Mouse (Mus musculus) erythroblast, embryonic 14.5 days (primary cell): Measurements from ENCODE around the gene Cfap97d1. TPM values are rescaled to one million over a fixed set of nuclear protein-coding genes. Genes with fewer than 3 reads are reported as not detected.

Experiments used
- H3K27me3 ChIP-seq: 2 replicates; pipeline ENCODE4 v1.6.1; 2012; ENCODE audit warnings: inconsistent platforms; ENCODE audit not compliant: control insufficient read depth
- H3K36me3 ChIP-seq: 2 replicates; pipeline ENCODE4 v1.6.1; 2012; ENCODE audit warnings: mild to moderate bottlenecking, inconsistent platforms; ENCODE audit not compliant: control insufficient read depth
- H3K4me1 ChIP-seq: 2 replicates; pipeline ENCODE4 v1.6.1; 2012; ENCODE audit warnings: inconsistent platforms; ENCODE audit not compliant: control insufficient read depth
- H3K4me3 ChIP-seq: replicated peaks from 2 replicates; pipeline ENCODE3; 2012; ENCODE audit warnings: moderate library complexity, mild to moderate bottlenecking, inconsistent platforms
- H3K9me3 ChIP-seq: 2 replicates; pipeline ENCODE4 v1.6.1; 2012; ENCODE audit warnings: low read length, inconsistent platforms, mixed read lengths; ENCODE audit not compliant: control insufficient read depth
- GATA1 ChIP-seq: IDR thresholded peaks from 2 replicates; pipeline ENCODE4 v1.6.1; 2012; ENCODE audit warnings: low read length, inconsistent platforms, mixed read lengths
- TAL1 ChIP-seq: IDR thresholded peaks from 3 replicates; pipeline ENCODE4 v1.6.1; 2012; ENCODE audit warnings: low read length, inconsistent platforms, mixed read lengths
- polyA plus RNA-seq: library from polyadenylated mRNA; stranded (reverse); fragments of >175 nt; gene quantifications from 2 replicates; pipeline ENCODE4 v1.2.3, GENCODE M21; 2012

Cfap97d1 gene
- polyA plus RNA-seq, 1 experiment, result not detected

- H3K4me1 ChIP-seq, result peaks cover 14% of the 10 kb centered on the region
- peaks cover 65% of the 10 kb centered on the region for H3K27me3 ChIP-seq
- peak overlapping the region; percentile 46 for H3K4me3 ChIP-seq
These were observed 42.7 kb downstream of the Cfap97d1 start for GRCm38 (mm10) chr11:102026694-102027360.

GRCm38 (mm10) chr11:102027361-102028017 is 43.4 kb downstream of the Cfap97d1 start:
- no peak overlapping the region for H3K4me3 ChIP-seq
- H3K9me3 ChIP-seq, result no peaks in the 10 kb centered on the region; the same call in 1 of the 2 replicates
- TF ChIP-seq GATA1, result no peak
- no peak for TF ChIP-seq TAL1
- peaks cover 14% of the 10 kb centered on the region for H3K4me1 ChIP-seq
- H3K36me3 ChIP-seq, result no peaks in the 10 kb centered on the region
- peaks cover 65% of the 10 kb centered on the region for H3K27me3 ChIP-seq

More at GRCm38 (mm10) chr11:102026694-102027360, 42.7 kb downstream of the Cfap97d1 start:
- TF ChIP-seq TAL1 (no peak), GATA1 (no peak)
- no peaks in the 10 kb centered on the region; the same call in 1 of the 2 replicates for H3K9me3 ChIP-seq
- no peaks in the 10 kb centered on the region for H3K36me3 ChIP-seq

GRCm38 (mm10) chr11:102028087-102028816 is 44.2 kb downstream of the Cfap97d1 start, which contains the start of gene Mpp3:
Gene Mpp3, minus strand, starts transcription at chr11:102028461.
- Histone ChIP-seq H3K27me3 (peaks cover 65% of the 10 kb centered on the region), H3K4me3 (no peak within 1 kb of the TSS), H3K9me3 (no peaks in the 10 kb centered on the region; the same call in 1 of the 2 replicates), H3K36me3 (no peaks in the 10 kb centered on the region), H3K4me1 (peaks cover 14% of the 10 kb centered on the region)
- TF ChIP-seq TAL1, result no peak
- no peak for TF ChIP-seq GATA1

GRCm38 (mm10) chr11:102029304-102029703 is 45.2 kb downstream of the Cfap97d1 start:
- no peaks in the 10 kb centered on the region; the same call in 1 of the 2 replicates for H3K9me3 ChIP-seq
- peaks cover 54% of the 10 kb centered on the region for H3K27me3 ChIP-seq
- H3K4me3 ChIP-seq, result no peak overlapping the region
- peaks cover 14% of the 10 kb centered on the region for H3K4me1 ChIP-seq
- TF ChIP-seq GATA1 (no peak), TAL1 (no peak)
- no peaks in the 10 kb centered on the region for H3K36me3 ChIP-seq

- no peaks in the 10 kb centered on the region for H3K36me3 ChIP-seq
- H3K27me3 ChIP-seq, result peaks cover 48% of the 10 kb centered on the region
- TF ChIP-seq TAL1, result no peak
- no peak for TF ChIP-seq GATA1
- no peaks in the 10 kb centered on the region; the same call in 1 of the 2 replicates for H3K9me3 ChIP-seq
- H3K4me3 ChIP-seq, result no peak overlapping the region
- H3K4me1 ChIP-seq, result peaks cover 14% of the 10 kb centered on the region
These were observed 45.9 kb downstream of the Cfap97d1 start for GRCm38 (mm10) chr11:102029966-102030365.

GRCm38 (mm10) chr11:102031149-102031548 is 47.1 kb downstream of the Cfap97d1 start:
- H3K4me1 ChIP-seq, result peaks cover 14% of the 10 kb centered on the region
- TF ChIP-seq TAL1 (no peak), GATA1 (no peak)
- H3K36me3 ChIP-seq, result no peaks in the 10 kb centered on the region
- H3K27me3 ChIP-seq, result peaks cover 36% of the 10 kb centered on the region
- no peak overlapping the region for H3K4me3 ChIP-seq
- H3K9me3 ChIP-seq, result no peaks in the 10 kb centered on the region; the same call in 1 of the 2 replicates

GRCm38 (mm10) chr11:102033055-102033591 is 49.0 kb downstream of the Cfap97d1 start:
- no peaks in the 10 kb centered on the region for H3K36me3 ChIP-seq
- no peak overlapping the region for H3K4me3 ChIP-seq

GRCm38 (mm10) chr11:102034887-102035286 is 50.8 kb downstream of the Cfap97d1 start:
- Histone ChIP-seq H3K27me3 (peaks cover 12% of the 10 kb centered on the region), H3K36me3 (no peaks in the 10 kb centered on the region), H3K9me3 (no peaks in the 10 kb centered on the region), H3K4me1 (no peaks in the 10 kb centered on the region), H3K4me3 (no peak overlapping the region)
- TF ChIP-seq TAL1 (no peak), GATA1 (no peak)

More at GRCm38 (mm10) chr11:102033055-102033591, 49.0 kb downstream of the Cfap97d1 start:
- peaks cover 21% of the 10 kb centered on the region for H3K27me3 ChIP-seq
- peaks cover 6% of the 10 kb centered on the region for H3K4me1 ChIP-seq
- TF ChIP-seq TAL1, result no peak
- no peak for TF ChIP-seq GATA1
- H3K9me3 ChIP-seq, result no peaks in the 10 kb centered on the region

GRCm38 (mm10) chr11:102035456-102035960 is 51.4 kb downstream of the Cfap97d1 start:
- Histone ChIP-seq H3K4me3 (no peak overlapping the region), H3K9me3 (no peaks in the 10 kb centered on the region), H3K27me3 (peaks cover 5% of the 10 kb centered on the region), H3K36me3 (no peaks in the 10 kb centered on the region), H3K4me1 (no peaks in the 10 kb centered on the region)
- TF ChIP-seq TAL1 (no peak), GATA1 (no peak)
